Mouse (Mus musculus) kidney, adult 2 months (tissue): Measurements from ENCODE around the gene Gnl3.

Experiments used
- CTCF ChIP-seq: fragments of 200-500 bp; conservative IDR thresholded peaks from 2 replicates; pipeline ENCODE4 v1.5.1; 2011; ENCODE audit warnings: low read depth, mild to moderate bottlenecking, control low read depth, low read length, moderate library complexity, mixed read lengths; ENCODE audit not compliant: insufficient read depth, insufficient read length
- POLR2A ChIP-seq: fragments of 200-500 bp; IDR thresholded peaks from one replicate; pipeline ENCODE4 v1.6.1; 2011; ENCODE audit warnings: low read depth, low read length, control low read depth

- TF ChIP-seq POLR2A (no peak), CTCF (no peak)
These were observed 7.4 kb downstream of the Gnl3 start for GRCm38 (mm10) chr14:31011588-31011987.
